Mouse (Mus musculus) liver, embryonic 11.5 days (tissue): ENCODE measurements around the gene Eya2. TPM values are rescaled to one million over a fixed set of nuclear protein-coding genes. Genes with fewer than 3 reads are reported as not detected.
A peak's percentile ranks its signal among the peaks of the same experiment; 100 is the strongest.
"Not testable (repeated sequence)": the region's sequence is repeated elsewhere in the genome, so short reads cannot be mapped to it uniquely, and the experiment has no call there.

Experiments
- ATAC-seq: fragments of 200-750 bp; cut with Nextera tagmentation; replicated peaks from 2 replicates; pipeline ENCODE4 v1.8.0; 2017; ENCODE audit warnings: moderate number of reproducible peaks, mild to moderate bottlenecking, moderate TSS enrichment, moderate library complexity; ENCODE audit not compliant: low FRiP score
- DNase-seq: peaks from one replicate; pipeline ENCODE4 v3.0.0-alpha.2; 2017; ENCODE audit warnings: low spot score
- H3K27ac ChIP-seq: fragments of 300-500 bp; sonication (generic); 2 replicates; pipeline ENCODE4 v1.5.1; 2014; ENCODE audit warnings: mild to moderate bottlenecking, low read depth, low read length, control low read depth
- H3K27me3 ChIP-seq: fragments of 300-500 bp; sonication (generic); replicated peaks from 2 replicates; pipeline ENCODE4 v1.6.1; 2014; ENCODE audit warnings: low read length, mixed read lengths; ENCODE audit not compliant: control insufficient read depth, insufficient read depth
- H3K36me3 ChIP-seq: fragments of 300-500 bp; sonication (generic); 2 replicates; pipeline ENCODE4 v1.6.1; 2014; ENCODE audit warnings: mild to moderate bottlenecking, low read length, moderate library complexity, mixed read lengths; ENCODE audit not compliant: control insufficient read depth, insufficient read depth
- H3K4me1 ChIP-seq: fragments of 300-500 bp; sonication (generic); replicated peaks from 2 replicates; pipeline ENCODE4 v1.6.1; 2014; ENCODE audit warnings: low read length, mixed read lengths; ENCODE audit not compliant: control insufficient read depth, insufficient read depth
- H3K4me2 ChIP-seq: fragments of 300-500 bp; sonication (generic); 2 replicates; pipeline ENCODE4 v1.6.1; 2014; ENCODE audit warnings: mild to moderate bottlenecking, control low read depth, moderate library complexity
- H3K4me3 ChIP-seq: fragments of 300-500 bp; sonication (generic); 2 replicates; pipeline ENCODE4 v1.5.1; 2014; ENCODE audit warnings: low read depth, low read length, control low read depth
- H3K9ac ChIP-seq: fragments of 300-500 bp; sonication (generic); 2 replicates; pipeline ENCODE4 v1.6.1; 2014; ENCODE audit warnings: low read depth, low read length, control low read depth
- H3K9me3 ChIP-seq: fragments of 300-500 bp; sonication (generic); 2 replicates; pipeline ENCODE4 v1.6.1; 2016; ENCODE audit warnings: low read length, inconsistent platforms, mixed read lengths; ENCODE audit not compliant: control insufficient read depth
- WGBS: fragments of 180-500 bp; shearing (Covaris S2); extraction: QIAGEN DNeasy Blood & Tissue Kit; methylation state at CpG from one replicate; pipeline ENCODE4 v1.1.7; 2014; 5-methylcytosine and 5-hydroxymethylcytosine counted together
- polyA plus RNA-seq: library from polyadenylated mRNA; unstranded; fragments of >200 nt; fragmentation: Nextera tagmentation; extraction: Ambion mirVana; gene quantifications from 2 replicates; pipeline ENCODE4 v1.2.1, GENCODE M21; 2014

Eya2 gene
- polyA plus RNA-seq, 1 experiment from 2014 or later, result 1.2 TPM

DNA sequence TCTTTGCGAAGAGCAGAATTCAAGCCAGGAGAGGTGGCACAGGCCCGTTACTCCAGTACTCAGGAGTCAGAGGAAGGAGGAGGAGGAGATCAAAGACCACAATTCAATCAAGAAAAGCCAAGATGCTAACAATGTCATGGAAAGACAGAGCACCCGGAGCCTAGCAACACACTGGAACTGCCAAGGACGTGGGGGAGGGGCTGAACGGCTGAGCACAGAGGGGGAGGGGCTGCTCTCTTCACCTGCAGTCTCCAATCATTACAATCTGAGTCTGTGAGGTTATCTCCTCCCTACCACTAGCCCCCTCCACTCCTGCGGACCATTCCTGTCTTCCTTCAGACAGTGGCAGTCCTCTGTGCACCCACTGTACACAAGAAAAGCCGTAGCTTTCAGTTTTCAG is 196.2 kb downstream of the Eya2 start:
- DNase-seq, result no peak
- H3K4me2 ChIP-seq, result no peak overlapping the region
- ATAC-seq, result no peak
- H3K9ac ChIP-seq, result no peak overlapping the region
- peaks cover 70% of the 10 kb centered on the region for H3K36me3 ChIP-seq
- H3K27ac ChIP-seq, result no peak overlapping the region
- WGBS, result 74% methylated on average over 7 of the region's 7 CpGs
- H3K4me1 ChIP-seq, result peaks cover 7% of the 10 kb centered on the region
- no peak overlapping the region for H3K4me3 ChIP-seq
- no peaks in the 10 kb centered on the region for H3K27me3 ChIP-seq
- no peaks in the 10 kb centered on the region for H3K9me3 ChIP-seq

DNA sequence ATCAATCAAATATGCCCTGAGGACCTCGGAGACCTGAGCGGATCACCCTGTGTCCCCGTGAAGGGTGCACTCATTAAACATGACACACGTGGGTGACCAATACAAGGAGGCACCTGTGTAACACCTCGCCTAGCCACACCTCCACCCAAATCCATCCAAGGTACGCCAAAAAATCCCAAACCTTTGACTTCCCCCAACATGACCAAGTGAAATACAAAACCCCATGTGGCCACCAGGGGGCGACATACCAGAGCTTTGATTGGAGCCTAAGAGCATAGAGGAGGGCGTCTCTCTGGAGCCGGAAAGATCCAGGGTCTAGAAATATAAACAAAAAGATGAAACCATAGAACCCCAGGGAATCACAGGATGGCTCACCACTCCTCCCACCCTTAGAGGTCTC is 196.8 kb downstream of the Eya2 start:
- Histone ChIP-seq H3K36me3 (peaks cover 67% of the 10 kb centered on the region), H3K4me2 (no peak overlapping the region), H3K4me1 (peaks cover 7% of the 10 kb centered on the region), H3K9ac (no peak overlapping the region), H3K9me3 (no peaks in the 10 kb centered on the region), H3K4me3 (no peak overlapping the region), H3K27me3 (no peaks in the 10 kb centered on the region), H3K27ac (no peak overlapping the region)
- WGBS, result 65% methylated on average over 9 of the region's 9 CpGs
- peak; percentile 61 for DNase-seq
- no peak for ATAC-seq

DNA sequence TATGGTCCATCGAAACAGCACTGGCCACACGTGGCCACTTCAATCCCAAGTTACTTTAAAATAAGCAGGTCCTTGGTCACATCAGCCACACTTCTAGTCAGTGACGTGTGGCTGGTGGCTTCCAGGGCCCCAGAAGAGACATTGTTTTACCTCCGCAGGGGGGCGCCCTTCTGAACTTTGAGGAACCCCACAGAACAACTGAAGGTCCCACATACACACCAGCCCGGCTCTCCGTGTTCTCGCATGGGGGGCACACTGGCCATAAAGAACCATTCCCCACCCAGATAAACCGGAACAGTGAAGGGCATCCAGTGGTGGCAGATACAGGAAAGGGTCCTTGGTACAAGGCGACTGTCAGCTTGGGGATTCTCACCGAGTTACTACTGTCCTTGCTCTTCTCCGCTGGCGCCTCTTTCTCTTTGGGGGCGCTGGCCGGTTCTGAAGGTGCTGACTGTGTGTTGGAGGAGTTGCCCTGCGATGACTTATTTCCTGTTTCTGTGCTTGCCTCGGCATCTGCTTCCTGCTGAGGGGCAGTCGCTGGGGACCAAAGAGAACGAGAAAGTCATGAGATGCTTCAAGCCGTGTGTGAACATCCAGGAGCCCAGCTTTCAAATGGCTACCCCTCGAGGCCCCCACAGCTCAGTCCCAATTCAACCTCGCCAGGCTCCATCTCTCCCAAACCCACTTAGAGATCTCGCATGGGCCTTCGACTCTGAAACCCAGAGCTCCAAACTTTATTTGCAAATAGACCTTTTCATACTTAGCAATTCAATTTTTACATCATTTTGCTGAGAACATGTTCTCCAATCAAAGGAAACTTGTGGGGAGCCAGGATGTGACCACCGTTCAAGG is 197.8 kb downstream of the Eya2 start:
- no peak overlapping the region for H3K4me3 ChIP-seq
- no peak overlapping the region for H3K9ac ChIP-seq
- peaks cover 61% of the 10 kb centered on the region for H3K36me3 ChIP-seq
- no peak for ATAC-seq
- 68% methylated on average over 25 of the region's 25 CpGs for WGBS
- H3K27me3 ChIP-seq, result no peaks in the 10 kb centered on the region
- H3K4me2 ChIP-seq, result no peak overlapping the region
- H3K9me3 ChIP-seq, result no peaks in the 10 kb centered on the region
- H3K27ac ChIP-seq, result no peak overlapping the region
- peaks cover 7% of the 10 kb centered on the region for H3K4me1 ChIP-seq
- DNase-seq, result no peak

DNA sequence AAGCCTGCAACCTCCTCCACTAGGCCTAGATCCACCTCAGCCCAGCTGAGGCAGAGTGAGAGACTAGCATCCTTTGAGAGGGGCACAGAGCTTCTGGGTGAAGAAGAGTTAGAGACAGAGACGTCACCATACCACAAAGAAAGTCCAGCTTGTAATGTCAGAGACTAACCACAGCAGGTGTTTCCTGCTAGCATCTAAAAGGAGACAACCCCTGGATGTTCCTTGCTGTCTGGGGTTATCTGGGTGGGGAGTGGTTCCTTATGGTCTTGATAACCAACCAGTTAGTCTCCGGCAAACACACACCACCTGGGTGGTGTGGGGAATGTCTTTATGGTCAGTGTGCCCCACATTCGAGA is 198.4 kb downstream of the Eya2 start:
- no peaks in the 10 kb centered on the region for H3K9me3 ChIP-seq
- H3K4me1 ChIP-seq, result peaks cover 7% of the 10 kb centered on the region
- H3K27ac ChIP-seq, result no peak overlapping the region
- peaks cover 58% of the 10 kb centered on the region for H3K36me3 ChIP-seq
- H3K27me3 ChIP-seq, result no peaks in the 10 kb centered on the region
- ATAC-seq (peak; percentile 61), DNase-seq (no peak)
- no peak overlapping the region for H3K4me3 ChIP-seq
- no peak overlapping the region for H3K9ac ChIP-seq
- H3K4me2 ChIP-seq, result no peak overlapping the region
- 41% methylated on average over 3 of the region's 3 CpGs for WGBS

DNA sequence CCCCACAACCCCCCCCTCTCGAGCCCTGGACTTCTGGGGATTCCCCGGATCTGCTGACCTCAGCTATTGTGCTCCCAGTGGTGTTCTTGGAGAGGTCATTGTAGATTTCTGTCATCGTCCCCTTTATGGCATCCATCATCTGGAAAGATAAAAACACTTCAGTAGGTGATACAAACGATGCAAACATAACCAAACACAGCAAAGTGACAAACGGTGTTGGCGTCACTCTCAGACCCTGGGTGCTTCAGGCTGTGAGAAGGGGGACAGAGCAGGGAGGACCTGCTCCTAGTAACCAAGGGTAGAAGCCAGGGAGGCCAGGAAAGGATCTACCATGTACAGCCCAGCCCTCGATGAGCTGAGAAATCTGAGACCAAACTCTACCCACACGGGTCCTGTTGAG is 203.0 kb downstream of the Eya2 start:
- no peak overlapping the region for H3K9ac ChIP-seq
- ATAC-seq (no peak), DNase-seq (no peak)
- no peaks in the 10 kb centered on the region for H3K27me3 ChIP-seq
- H3K4me2 ChIP-seq, result no peak overlapping the region
- WGBS, result 83% methylated on average over 8 of the region's 8 CpGs
- H3K4me1 ChIP-seq, result peaks cover 5% of the 10 kb centered on the region
- no peak overlapping the region for H3K4me3 ChIP-seq
- H3K27ac ChIP-seq, result no peak overlapping the region
- peaks cover 54% of the 10 kb centered on the region for H3K36me3 ChIP-seq
- no peaks in the 10 kb centered on the region for H3K9me3 ChIP-seq

DNA sequence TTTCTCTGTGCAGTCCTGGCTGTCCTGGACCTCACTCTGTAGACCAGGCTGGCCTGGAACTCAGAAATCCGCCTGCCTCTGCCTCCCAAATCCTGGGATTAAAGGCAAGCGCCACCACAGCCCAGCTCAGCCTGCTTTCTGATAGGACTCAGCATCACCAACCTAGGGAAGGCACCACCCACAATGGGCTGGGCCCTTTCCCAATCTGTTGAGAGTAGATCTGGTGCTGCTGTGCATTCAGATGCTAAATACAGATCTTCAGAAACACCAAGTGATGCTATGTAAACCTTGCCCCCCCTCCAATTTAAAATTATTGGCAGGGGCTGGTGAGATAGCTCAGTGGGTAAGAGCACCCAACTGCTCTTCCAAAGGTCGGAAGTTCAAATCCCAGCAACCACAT is 205.3 kb downstream of the Eya2 start:
- WGBS, result 93% methylated on average over 3 of the region's 3 CpGs
- H3K27me3 ChIP-seq, H3K4me2 ChIP-seq, H3K27ac ChIP-seq, ATAC-seq, H3K4me3 ChIP-seq, H3K4me1 ChIP-seq, H3K9ac ChIP-seq, H3K9me3 ChIP-seq, DNase-seq: not testable (repeated sequence)
- H3K36me3 ChIP-seq, result peaks cover 51% of the 10 kb centered on the region

DNA sequence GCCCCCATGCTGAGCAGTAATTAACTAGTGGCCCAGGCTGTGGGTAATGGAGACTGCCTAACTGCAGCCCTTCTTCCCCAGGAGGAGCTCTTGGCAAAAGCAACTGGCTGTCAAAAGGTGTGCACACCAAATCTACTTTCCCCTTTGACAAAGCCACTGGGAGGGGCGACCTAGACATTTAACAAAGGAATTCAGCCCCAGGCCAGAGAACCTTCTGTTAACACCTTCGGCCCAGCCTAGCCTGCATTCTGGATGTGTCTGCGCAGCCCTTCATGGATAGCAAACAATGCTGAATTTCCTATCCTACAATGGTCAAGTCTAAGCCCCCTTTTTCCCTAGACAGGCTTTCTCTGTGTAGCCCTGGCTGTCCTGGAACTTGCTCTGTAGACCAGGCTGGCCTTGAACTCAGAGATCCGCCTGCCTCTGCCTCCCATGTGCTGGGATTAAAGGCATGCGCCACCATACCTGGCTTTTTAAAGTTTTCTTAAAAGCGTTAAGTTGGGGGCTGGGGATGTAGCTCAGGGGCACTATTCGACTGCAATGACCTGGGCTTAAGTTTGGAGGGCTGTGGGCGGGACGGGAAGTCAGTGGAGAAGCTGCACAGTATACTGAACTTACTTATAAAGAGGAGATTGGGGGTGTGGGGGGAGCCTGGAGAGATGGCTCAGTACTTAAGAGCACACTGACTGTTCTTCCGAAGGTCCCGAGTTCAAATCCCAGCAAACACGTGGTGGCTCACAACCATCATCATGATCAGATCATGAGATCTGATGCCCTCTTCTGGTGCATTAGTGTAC is 213.5 kb downstream of the Eya2 start:
- 96% methylated on average over 12 of the region's 12 CpGs for WGBS
- H3K9me3 ChIP-seq, result no peaks in the 10 kb centered on the region
- peaks cover 71% of the 10 kb centered on the region for H3K36me3 ChIP-seq
- H3K9ac ChIP-seq, result no peak overlapping the region
- no peaks in the 10 kb centered on the region for H3K4me1 ChIP-seq
- H3K4me2 ChIP-seq, result no peak overlapping the region
- H3K27me3 ChIP-seq, result no peaks in the 10 kb centered on the region
- no peak for ATAC-seq
- no peak for DNase-seq
- no peak overlapping the region for H3K4me3 ChIP-seq
- no peak overlapping the region for H3K27ac ChIP-seq

DNA sequence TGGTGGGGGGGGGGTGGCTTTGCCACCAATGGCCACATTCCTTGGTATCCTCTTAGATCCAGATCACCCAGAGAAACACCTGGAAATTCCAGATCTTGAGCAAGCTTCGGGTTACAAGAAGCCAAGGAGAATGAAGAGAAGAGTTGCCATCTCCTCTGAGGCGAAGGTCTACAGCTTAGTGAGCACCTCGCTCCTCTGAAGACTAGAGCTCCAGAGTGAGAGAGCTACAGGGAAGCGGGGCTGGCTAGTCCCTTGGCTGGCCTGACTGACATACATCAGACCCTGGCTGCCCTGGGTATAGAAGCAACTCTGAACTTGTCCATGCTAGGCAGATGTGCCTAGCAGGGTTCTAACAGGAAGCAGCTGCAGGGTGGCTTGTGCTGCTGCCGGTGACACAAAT is 214.3 kb downstream of the Eya2 start:
- Histone ChIP-seq H3K4me3 (no peak overlapping the region), H3K4me1 (no peaks in the 10 kb centered on the region), H3K36me3 (peaks cover 74% of the 10 kb centered on the region), H3K27ac (no peak overlapping the region), H3K9ac (no peak overlapping the region), H3K4me2 (no peak overlapping the region), H3K9me3 (no peaks in the 10 kb centered on the region), H3K27me3 (no peaks in the 10 kb centered on the region)
- WGBS, result 92% methylated on average over 5 of the region's 5 CpGs
- DNase-seq, result no peak
- ATAC-seq, result no peak
